9 mouse cellular contexts compared by ENCODE assay signal in genomic region chr17:27643101-27643500, GRCm38 (mm10). TPM values are rescaled to one million over a fixed set of nuclear protein-coding genes. Genes with fewer than 3 reads are reported as not detected.
DNase-seq lines count a peak whose midpoint lies in the region; ATAC-seq lines count a peak whose summit lies in the region.
"Had no signal": no experiment of that assay in that cellular context is flagged by ENCODE, and none has a peak within 500 bp of the region (broad histone marks: within the 10 kb centered on the region; RNA-seq: fewer than 3 reads in every experiment).

No protein-coding gene starts in this region.

- WGBS in kidney, embryonic 16.5 days, result 25% methylated on average over 6 of the region's 6 CpGs
- WGBS in kidney, embryonic 14.5 days, result 26% methylated on average over 6 of the region's 6 CpGs
- WGBS in hindbrain, embryonic 13.5 days, result 37% methylated on average over 6 of the region's 6 CpGs
- 37% methylated on average over 6 of the region's 6 CpGs for WGBS in neural tube, embryonic 11.5 days

- H3K36me3 ChIP-seq in kidney, embryonic 16.5 days (ENCODE audit: insufficient read depth, low read length), result no peaks in the 10 kb centered on the region
- no peaks in the 10 kb centered on the region for H3K36me3 ChIP-seq in kidney, embryonic 14.5 days (ENCODE audit: control insufficient read depth, insufficient read depth, low read length)
- no peaks in the 10 kb centered on the region for H3K36me3 ChIP-seq in hindbrain, embryonic 13.5 days
- no peaks in the 10 kb centered on the region for H3K36me3 ChIP-seq in neural tube, embryonic 11.5 days (ENCODE audit: control insufficient read depth, insufficient read depth, low read length)
- H3K36me3 ChIP-seq: limb, embryonic 15.5 days had no signal

- no peak overlapping the region for H3K4me3 ChIP-seq in kidney, embryonic 16.5 days (ENCODE audit: low read length)
- no peak overlapping the region for H3K4me3 ChIP-seq in kidney, embryonic 14.5 days (ENCODE audit: low read length)
- no peak overlapping the region for H3K4me3 ChIP-seq in hindbrain, embryonic 13.5 days
- H3K4me3 ChIP-seq in neural tube, embryonic 11.5 days (ENCODE audit: low read depth, low read length), result no peak overlapping the region
- H3K4me3 ChIP-seq: limb, embryonic 15.5 days had no signal

- H3K27me3 ChIP-seq in kidney, embryonic 16.5 days (ENCODE audit: insufficient read depth, low read length), result no peaks in the 10 kb centered on the region
- H3K27me3 ChIP-seq in kidney, embryonic 14.5 days (ENCODE audit: control insufficient read depth, insufficient read depth, low read length), result no peaks in the 10 kb centered on the region
- H3K27me3 ChIP-seq in hindbrain, embryonic 13.5 days, result no peaks in the 10 kb centered on the region
- H3K27me3 ChIP-seq in neural tube, embryonic 11.5 days (ENCODE audit: control insufficient read depth, insufficient read depth, low read length), result no peaks in the 10 kb centered on the region
- H3K27me3 ChIP-seq: limb, embryonic 15.5 days had no signal

- H3K4me2 ChIP-seq in kidney, embryonic 16.5 days (replicated peaks; ENCODE audit: low read depth, low read length), result 0 out of 2 replicates have a peak overlapping the region, but pooled peaks have one; percentile 31
- no peak overlapping the region for H3K4me2 ChIP-seq in kidney, embryonic 14.5 days (replicated peaks; ENCODE audit: low read depth, low read length)
- peak overlapping the region; percentile 33 for H3K4me2 ChIP-seq in hindbrain, embryonic 13.5 days
- H3K4me2 ChIP-seq in neural tube, embryonic 11.5 days (ENCODE audit: low read depth), result 0 out of 2 replicates have a peak overlapping the region, but pooled peaks have one; percentile 8
- H3K4me2 ChIP-seq: limb, embryonic 15.5 days had no signal

- H3K9me3 ChIP-seq in kidney, embryonic 16.5 days (ENCODE audit: low read length), result no peaks in the 10 kb centered on the region
- no peaks in the 10 kb centered on the region for H3K9me3 ChIP-seq in kidney, embryonic 14.5 days (ENCODE audit: control insufficient read depth, low read length)
- no peaks in the 10 kb centered on the region for H3K9me3 ChIP-seq in hindbrain, embryonic 13.5 days
- H3K9me3 ChIP-seq in neural tube, embryonic 11.5 days (ENCODE audit: control insufficient read depth, low read length), result no peaks in the 10 kb centered on the region
- H3K9me3 ChIP-seq: limb, embryonic 15.5 days had no signal

- ATAC-seq in kidney, embryonic 16.5 days (ENCODE audit: low FRiP score, low TSS enrichment), result no peak
- no peak for ATAC-seq in kidney, embryonic 14.5 days (ENCODE audit: low FRiP score, low TSS enrichment)
- ATAC-seq in hindbrain, embryonic 13.5 days (ENCODE audit: low FRiP score), result no peak
- 0 out of 2 replicates have a peak, but pooled peaks have one; percentile 43 for ATAC-seq in neural tube, embryonic 11.5 days (ENCODE audit: insufficient read depth, low FRiP score, low TSS enrichment)

- peaks cover 9% of the 10 kb centered on the region for H3K4me1 ChIP-seq in kidney, embryonic 16.5 days (ENCODE audit: insufficient read depth, low read length)
- peaks cover 10% of the 10 kb centered on the region for H3K4me1 ChIP-seq in kidney, embryonic 14.5 days (ENCODE audit: control insufficient read depth, insufficient read depth, low read length)
- peaks cover 16% of the 10 kb centered on the region for H3K4me1 ChIP-seq in hindbrain, embryonic 13.5 days (replicated peaks)
- H3K4me1 ChIP-seq in neural tube, embryonic 11.5 days (ENCODE audit: control insufficient read depth, insufficient read depth, low read length), result peaks cover 9% of the 10 kb centered on the region

- H3K9ac ChIP-seq in kidney, embryonic 16.5 days (replicated peaks; ENCODE audit: low read length), result no peak overlapping the region
- no peak overlapping the region for H3K9ac ChIP-seq in kidney, embryonic 14.5 days (ENCODE audit: low read depth, low read length)
- H3K9ac ChIP-seq in hindbrain, embryonic 13.5 days, result peak overlapping the region; percentile 56; the same call in 1 of the 2 replicates
- H3K9ac ChIP-seq in neural tube, embryonic 11.5 days (ENCODE audit: low read length), result peak overlapping the region; percentile 23; the same call in 1 of the 2 replicates
- H3K9ac ChIP-seq: limb, embryonic 15.5 days had no signal

- peak; percentile 75 to 87 for DNase-seq in cerebellum, postnatal 14 days
- peak; percentile 50 for DNase-seq in neural tube, embryonic 11.5 days (ENCODE audit: low spot score)
- no peak for DNase-seq in thymus, postnatal 14 days
- DNase-seq in kidney, postnatal 25 days, result no peak
- DNase-seq in adrenal gland, adult 8-10 months, result no peak

- no peak overlapping the region for H3K27ac ChIP-seq in kidney, embryonic 16.5 days (ENCODE audit: low read length)
- no peak overlapping the region for H3K27ac ChIP-seq in kidney, embryonic 14.5 days (ENCODE audit: low read depth, low read length)
- H3K27ac ChIP-seq in hindbrain, embryonic 13.5 days, result peak overlapping the region; percentile 91
- H3K27ac ChIP-seq in neural tube, embryonic 11.5 days (ENCODE audit: low read depth, low read length), result peak overlapping the region; percentile 67

RNA-seq across cellular contexts. Expression of gene Rps10, which starts 6.6 kb away (rescaled TPM):
- polyA plus RNA-seq in kidney, embryonic 16.5 days (2015; fragmentation: Nextera tagmentation; extraction: Ambion mirVana), result 825 and 828 TPM in 2 replicates
- polyA plus RNA-seq in kidney, embryonic 14.5 days (2014; fragmentation: Nextera tagmentation; extraction: Ambion mirVana), result 1,163 and 1,521 TPM in 2 replicates
- polyA plus RNA-seq in hindbrain, embryonic 13.5 days (2015; fragmentation: Nextera tagmentation; extraction: Ambion mirVana), result 565 and 583 TPM in 2 replicates
- polyA plus RNA-seq in neural tube, embryonic 11.5 days (2014; fragmentation: Nextera tagmentation; extraction: Ambion mirVana), result 695 and 722 TPM in 2 replicates
- 100 to 1,000 TPM; 828 to 975 (median 886) TPM for total RNA-seq in adrenal gland, adult 8-10 months (2022)

RNA-seq across cellular contexts. Expression of gene RPS10-NUDT3, which starts 8.1 kb away (rescaled TPM):
- not detected in 2 replicates for polyA plus RNA-seq in kidney, embryonic 16.5 days (2015; fragmentation: Nextera tagmentation; extraction: Ambion mirVana)
- polyA plus RNA-seq in kidney, embryonic 14.5 days (2014; fragmentation: Nextera tagmentation; extraction: Ambion mirVana), result not detected in 2 replicates
- not detected in 2 replicates for polyA plus RNA-seq in hindbrain, embryonic 13.5 days (2015; fragmentation: Nextera tagmentation; extraction: Ambion mirVana)
- not detected in 2 replicates for polyA plus RNA-seq in neural tube, embryonic 11.5 days (2014; fragmentation: Nextera tagmentation; extraction: Ambion mirVana)
- total RNA-seq in adrenal gland, adult 8-10 months (2022), result not detected
- polyA plus RNA-seq: limb, embryonic 15.5 days had no signal

RNA-seq across cellular contexts. Expression of gene Pacsin1, which starts 12.2 kb away (rescaled TPM):
- 1.4 and 1.7 TPM in 2 replicates for polyA plus RNA-seq in kidney, embryonic 16.5 days (2015; fragmentation: Nextera tagmentation; extraction: Ambion mirVana)
- 1.3 and 1.7 TPM in 2 replicates for polyA plus RNA-seq in kidney, embryonic 14.5 days (2014; fragmentation: Nextera tagmentation; extraction: Ambion mirVana)
- polyA plus RNA-seq in hindbrain, embryonic 13.5 days (2015; fragmentation: Nextera tagmentation; extraction: Ambion mirVana), result 27.9 and 31.0 TPM in 2 replicates
- polyA plus RNA-seq in neural tube, embryonic 11.5 days (2014; fragmentation: Nextera tagmentation; extraction: Ambion mirVana), result 4.3 and 5.4 TPM in 2 replicates
- 10 to 100 TPM in 1 of 4 experiments, 1 to 10 TPM in 3; 3.9 to 11.2 (median 7.9) TPM for total RNA-seq in adrenal gland, adult 8-10 months (2022)

RNA-seq across cellular contexts. Expression of gene Nudt3, which starts 19.8 kb away (rescaled TPM):
- polyA plus RNA-seq in kidney, embryonic 16.5 days (2015; fragmentation: Nextera tagmentation; extraction: Ambion mirVana), result 81.8 and 84.1 TPM in 2 replicates
- polyA plus RNA-seq in kidney, embryonic 14.5 days (2014; fragmentation: Nextera tagmentation; extraction: Ambion mirVana), result 32.2 and 74.9 TPM in 2 replicates
- 225 and 235 TPM in 2 replicates for polyA plus RNA-seq in hindbrain, embryonic 13.5 days (2015; fragmentation: Nextera tagmentation; extraction: Ambion mirVana)
- polyA plus RNA-seq in neural tube, embryonic 11.5 days (2014; fragmentation: Nextera tagmentation; extraction: Ambion mirVana), result 41.8 and 49.3 TPM in 2 replicates
- 100 to 1,000 TPM; 194 to 226 (median 212) TPM for total RNA-seq in adrenal gland, adult 8-10 months (2022)

Comparison
In these comparisons a context has a peak if more than half of its experiments do, and no peak if none do; other contexts are left out.
1. H3K27ac ChIP-seq: peak in hindbrain, embryonic 13.5 days (single experiment) and neural tube, embryonic 11.5 days (single experiment); none in kidney, embryonic 16.5 days (single experiment) and kidney, embryonic 14.5 days (single experiment).
2. H3K9ac ChIP-seq: peak in hindbrain, embryonic 13.5 days (single experiment) and neural tube, embryonic 11.5 days (single experiment); none in kidney, embryonic 16.5 days (single experiment) and kidney, embryonic 14.5 days (single experiment).
3. DNase-seq: peak in cerebellum, postnatal 14 days (2 of 2) and neural tube, embryonic 11.5 days (single experiment); none in thymus, postnatal 14 days (single experiment), kidney, postnatal 25 days (0 of 2) and adrenal gland, adult 8-10 months (single experiment).